ENCODE assay signal across 34 mouse cellular contexts in genomic region chr1:134339162-134339561, GRCm38 (mm10). TPM values are rescaled to one million over a fixed set of nuclear protein-coding genes. Genes with fewer than 3 reads are reported as not detected.
A peak's percentile ranks its signal among the peaks of the same experiment; 100 is the strongest.
DNase-seq lines count a peak whose midpoint lies in the region; ATAC-seq and TF ChIP-seq lines count a peak whose summit lies in the region.
"Had no signal": no experiment of that assay in that cellular context is flagged by ENCODE, and none has a peak within 500 bp of the region (broad histone marks: within the 10 kb centered on the region; RNA-seq: fewer than 3 reads in every experiment).

No protein-coding gene starts in this region.

- H3K4me3 ChIP-seq in heart, embryonic 10.5 days: peak overlapping the region; percentile 6; the same call in 1 of the 2 replicates
- H3K4me3 ChIP-seq in heart, embryonic 15.5 days: no peak overlapping the region
- no peak overlapping the region for H3K4me3 ChIP-seq in embryonic facial prominence, embryonic 15.5 days (replicated peaks)
- no peak overlapping the region for H3K4me3 ChIP-seq in kidney, adult 2 months (ENCODE audit: insufficient read depth, low read depth, low read length)
- H3K4me3 ChIP-seq: forebrain, embryonic 13.5 days; midbrain, embryonic 13.5 days had no signal

- H3K4me2 ChIP-seq in heart, embryonic 15.5 days: peak overlapping the region; percentile 16; the same call in 1 of the 2 replicates
- no peak overlapping the region for H3K4me2 ChIP-seq in embryonic facial prominence, embryonic 15.5 days (replicated peaks)
- H3K4me2 ChIP-seq: forebrain, embryonic 13.5 days; midbrain, embryonic 13.5 days had no signal

- no peak overlapping the region for H3K9ac ChIP-seq in heart, embryonic 15.5 days
- no peak overlapping the region for H3K9ac ChIP-seq in embryonic facial prominence, embryonic 15.5 days
- H3K9ac ChIP-seq: forebrain, embryonic 13.5 days; liver, embryonic 14.5 days; midbrain, embryonic 13.5 days had no signal

- H3K27ac ChIP-seq in heart, embryonic 10.5 days: peak overlapping the region; percentile 59
- peak overlapping the region; percentile 63 for H3K27ac ChIP-seq in heart, embryonic 15.5 days
- H3K27ac ChIP-seq in embryonic facial prominence, embryonic 15.5 days (replicated peaks): no peak overlapping the region
- H3K27ac ChIP-seq in kidney, adult 2 months (ENCODE audit: insufficient read depth, low read depth, low read length): no peak overlapping the region
- H3K27ac ChIP-seq: forebrain, embryonic 13.5 days; liver, embryonic 14.5 days; macrophage; midbrain, embryonic 13.5 days had no signal

- 60% methylated on average over 7 of the region's 7 CpGs for WGBS in heart, embryonic 10.5 days
- 44% methylated on average over 7 of the region's 7 CpGs for WGBS in heart, embryonic 15.5 days
- 75% methylated on average over 7 of the region's 7 CpGs for WGBS in embryonic facial prominence, embryonic 15.5 days
- WGBS in kidney, adult 2 months: 91% methylated on average over 7 of the region's 7 CpGs

- H3K9me3 ChIP-seq in heart, embryonic 10.5 days: no peaks in the 10 kb centered on the region
- no peaks in the 10 kb centered on the region for H3K9me3 ChIP-seq in heart, embryonic 15.5 days (replicated peaks)
- H3K9me3 ChIP-seq in embryonic facial prominence, embryonic 15.5 days (replicated peaks): no peaks in the 10 kb centered on the region
- H3K9me3 ChIP-seq: forebrain, embryonic 13.5 days; midbrain, embryonic 13.5 days had no signal

- peaks cover 82% of the 10 kb centered on the region for H3K4me1 ChIP-seq in heart, embryonic 10.5 days
- H3K4me1 ChIP-seq in heart, embryonic 15.5 days (replicated peaks): peaks cover 79% of the 10 kb centered on the region
- H3K4me1 ChIP-seq in embryonic facial prominence, embryonic 15.5 days: peaks cover 13% of the 10 kb centered on the region
- no peaks in the 10 kb centered on the region for H3K4me1 ChIP-seq in kidney, adult 2 months (ENCODE audit: control insufficient read depth, insufficient read depth, low read length)

- peak; percentile 17 for DNase-seq in cerebellum, adult 8-10 months
- DNase-seq in cerebellum, postnatal 4 days (ENCODE audit: low spot score in 2 of 2): no peak
- DNase-seq in heart, embryonic 10.5 days (ENCODE audit: low spot score): no peak
- DNase-seq in heart, postnatal 25 days (ENCODE audit: low spot score): no peak
- no peak for DNase-seq in heart, adult 18-20 months
- DNase-seq in kidney, adult 2 months: no peak
- DNase-seq: adrenal gland, postnatal 14 days; gastrocnemius, postnatal 14 days; kidney, adult 18-20 months; kidney, postnatal 36 days; liver; lung, adult 2 months; lung, postnatal 10 days; thymus, adult 2 months; thymus, postnatal 36 days had no signal

- TF ChIP-seq POLR2A in kidney, adult 2 months (IDR thresholded peaks at IDR 0.05; ENCODE audit: low read depth, low read length): no peak

- TF ChIP-seq CTCF in kidney, adult 2 months (conservative IDR thresholded peaks at IDR 0.05; ENCODE audit: insufficient read depth, insufficient read length, low read depth, low read length): no peak

- ATAC-seq in heart, embryonic 15.5 days (replicated peaks; ENCODE audit: insufficient number of reproducible peaks, insufficient read depth, low FRiP score, low read depth): no peak
- peak; percentile 52; the same call in 1 of the 2 replicates for ATAC-seq in embryonic facial prominence, embryonic 15.5 days (ENCODE audit: insufficient number of reproducible peaks, low FRiP score, low TSS enrichment, low read depth)
- ATAC-seq: CD4-positive, CD25-positive, alpha-beta regulatory T cell, adult 4 months; forebrain, embryonic 13.5 days; hindbrain, embryonic 16.5 days; midbrain, embryonic 13.5 days had no signal

- H3K27me3 ChIP-seq in heart, embryonic 10.5 days (ENCODE audit: insufficient read depth, poor library complexity, severe bottlenecking): no peaks in the 10 kb centered on the region
- no peaks in the 10 kb centered on the region for H3K27me3 ChIP-seq in heart, embryonic 15.5 days
- H3K27me3 ChIP-seq in embryonic facial prominence, embryonic 15.5 days: no peaks in the 10 kb centered on the region
- no peaks in the 10 kb centered on the region for H3K27me3 ChIP-seq in kidney, adult 2 months (replicated peaks; ENCODE audit: control insufficient read depth, insufficient read depth, low read length)
- H3K27me3 ChIP-seq: forebrain, embryonic 13.5 days; midbrain, embryonic 13.5 days had no signal

- intact Hi-C loops in heart, postnatal 25 days (cut with DNase I): no loop called here

- H3K36me3 ChIP-seq in heart, embryonic 10.5 days: 0 out of 2 replicates have a peak, but pooled peaks cover 4% of the 10 kb centered on the region
- no peaks in the 10 kb centered on the region for H3K36me3 ChIP-seq in heart, embryonic 15.5 days
- no peaks in the 10 kb centered on the region for H3K36me3 ChIP-seq in embryonic facial prominence, embryonic 15.5 days
- H3K36me3 ChIP-seq in kidney, adult 2 months (ENCODE audit: control insufficient read depth, insufficient read depth, low read length): no peaks in the 10 kb centered on the region
- H3K36me3 ChIP-seq: midbrain, embryonic 13.5 days had no signal

RNA-seq across cellular contexts. Expression of gene Ppfia4, which starts 6.4 kb away (rescaled TPM):
- polyA plus RNA-seq in heart, embryonic 10.5 days (2016; fragmentation: Nextera tagmentation; extraction: Ambion mirVana): 8.5 and 16.0 TPM in 2 replicates
- total RNA-seq in heart, postnatal 25 days (2021): 1 to 10 TPM; 1.6 to 1.9 TPM
- polyA plus RNA-seq in heart, embryonic 15.5 days (2015; fragmentation: Nextera tagmentation; extraction: Ambion mirVana): 9.7 and 10.3 TPM in 2 replicates
- total RNA-seq in heart, adult 18-20 months (2021): 1 to 10 TPM; 1.1 to 1.5 TPM
- polyA plus RNA-seq in embryonic facial prominence, embryonic 15.5 days (2015; fragmentation: Nextera tagmentation; extraction: Ambion mirVana): 11.6 and 12.2 TPM in 2 replicates
- polyA plus RNA-seq in kidney, adult 2 months (2012; rRNA removed): 3.6 and 4.2 TPM in 2 replicates

RNA-seq across cellular contexts. Expression of gene Tmem183a, which starts 22.6 kb away (rescaled TPM):
- polyA plus RNA-seq in heart, embryonic 10.5 days (2016; fragmentation: Nextera tagmentation; extraction: Ambion mirVana): 81.9 and 95.9 TPM in 2 replicates
- total RNA-seq in heart, postnatal 25 days (2021): 10 to 100 TPM; 19.4 to 19.8 TPM
- 53.0 and 58.1 TPM in 2 replicates for polyA plus RNA-seq in heart, embryonic 15.5 days (2015; fragmentation: Nextera tagmentation; extraction: Ambion mirVana)
- total RNA-seq in heart, adult 18-20 months (2021): 10 to 100 TPM; 11.1 to 14.2 TPM
- polyA plus RNA-seq in embryonic facial prominence, embryonic 15.5 days (2015; fragmentation: Nextera tagmentation; extraction: Ambion mirVana): 70.3 and 82.6 TPM in 2 replicates
- 84.0 and 100 TPM in 2 replicates for polyA plus RNA-seq in kidney, adult 2 months (2012; rRNA removed)

RNA-seq across cellular contexts. Expression of gene 4933406M09Rik, which starts 46.6 kb away (rescaled TPM):
- not detected in 2 replicates for polyA plus RNA-seq in heart, embryonic 10.5 days (2016; fragmentation: Nextera tagmentation; extraction: Ambion mirVana)
- total RNA-seq in heart, postnatal 25 days (2021): not detected
- not detected in 2 replicates for polyA plus RNA-seq in heart, embryonic 15.5 days (2015; fragmentation: Nextera tagmentation; extraction: Ambion mirVana)
- total RNA-seq in heart, adult 18-20 months (2021): not detected
- not detected in 2 replicates for polyA plus RNA-seq in embryonic facial prominence, embryonic 15.5 days (2015; fragmentation: Nextera tagmentation; extraction: Ambion mirVana)
- polyA plus RNA-seq in kidney, adult 2 months (2012; rRNA removed): 0.06 TPM in 1 of 2 replicates, not detected in the other
- total RNA-seq: adrenal gland, postnatal 14 days; common myeloid progenitor, adult 5-6 weeks; gastrocnemius, postnatal 14 days; granulocyte monocyte progenitor cell, adult 5-6 weeks; layer of hippocampus, adult 8-10 months; layer of hippocampus, postnatal 25 days; left cerebral cortex, adult 8-10 months; left cerebral cortex, postnatal 36 days; megakaryocyte-erythroid progenitor cell, adult 5-6 weeks had no signal
- polyA plus RNA-seq: CD4-positive, CD25-positive, alpha-beta regulatory T cell, adult 4 months; forebrain, embryonic 13.5 days; hindbrain, embryonic 11.5 days; intestine, embryonic 14.5 days; kidney, embryonic 16.5 days; liver, embryonic 14.5 days; lung, adult 2 months; macrophage; midbrain, embryonic 13.5 days; neural tube, embryonic 14.5 days; thymus, adult 2 months had no signal

RNA-seq across cellular contexts. Expression of gene Myog, which starts 49.4 kb away (rescaled TPM):
- polyA plus RNA-seq in heart, embryonic 10.5 days (2016; fragmentation: Nextera tagmentation; extraction: Ambion mirVana): 0.86 and 2.3 TPM in 2 replicates
- total RNA-seq in heart, postnatal 25 days (2021): not detected
- 0.98 and 2.0 TPM in 2 replicates for polyA plus RNA-seq in heart, embryonic 15.5 days (2015; fragmentation: Nextera tagmentation; extraction: Ambion mirVana)
- total RNA-seq in heart, adult 18-20 months (2021): not detected
- 186 and 239 TPM in 2 replicates for polyA plus RNA-seq in embryonic facial prominence, embryonic 15.5 days (2015; fragmentation: Nextera tagmentation; extraction: Ambion mirVana)
- polyA plus RNA-seq in kidney, adult 2 months (2012; rRNA removed): 0.09 TPM in 1 of 2 replicates, not detected in the other
- total RNA-seq: adrenal gland, postnatal 14 days; common myeloid progenitor, adult 5-6 weeks; granulocyte monocyte progenitor cell, adult 5-6 weeks; layer of hippocampus, adult 8-10 months; layer of hippocampus, postnatal 25 days; left cerebral cortex, adult 8-10 months; left cerebral cortex, postnatal 36 days; megakaryocyte-erythroid progenitor cell, adult 5-6 weeks had no signal
- polyA plus RNA-seq: CD4-positive, CD25-positive, alpha-beta regulatory T cell, adult 4 months; forebrain, embryonic 13.5 days; hindbrain, embryonic 16.5 days; intestine, embryonic 14.5 days; macrophage; midbrain, embryonic 13.5 days had no signal

Comparison
In these comparisons a context has a peak if more than half of its experiments do, and no peak if none do; other contexts are left out.
1. H3K27ac ChIP-seq: peak in heart, embryonic 10.5 days (single experiment) and heart, embryonic 15.5 days (single experiment); none in embryonic facial prominence, embryonic 15.5 days (single experiment) and kidney, adult 2 months (single experiment).